Mouse (Mus musculus) liver, adult 2 months (tissue): Measurements from ENCODE around the gene Plch1. TPM values are rescaled to one million over a fixed set of nuclear protein-coding genes. Genes with fewer than 3 reads are reported as not detected.

Experiments used
- DNase-seq: peaks from one replicate; pipeline ENCODE4 v3.0.0-alpha.2; 2011; ENCODE audit warnings: low read depth, low spot score; ENCODE audit errors: extremely low read depth
- H3K27ac ChIP-seq: fragments of 200-500 bp; replicated peaks from 2 replicates; pipeline ENCODE4 v1.5.1; 2012; ENCODE audit warnings: low read depth, mild to moderate bottlenecking, control low read depth, inconsistent platforms, low read length; ENCODE audit not compliant: insufficient read depth
- H3K27me3 ChIP-seq: fragments of 200-500 bp; 2 replicates; pipeline ENCODE4 v1.6.1; 2012; ENCODE audit warnings: mild to moderate bottlenecking, moderate library complexity, low read length, inconsistent platforms; ENCODE audit not compliant: control insufficient read depth, insufficient read depth
- H3K36me3 ChIP-seq: fragments of 200-500 bp; 2 replicates; pipeline ENCODE4 v1.6.1; 2012; ENCODE audit warnings: low read length, inconsistent platforms; ENCODE audit not compliant: control insufficient read depth, insufficient read depth
- H3K4me1 ChIP-seq: fragments of 200-500 bp; 2 replicates; pipeline ENCODE4 v1.6.1; 2011; ENCODE audit warnings: low read length; ENCODE audit not compliant: control insufficient read depth, insufficient read depth
- H3K4me3 ChIP-seq: fragments of 200-500 bp; 2 replicates; pipeline ENCODE4 v1.5.1; 2011; ENCODE audit warnings: low read depth, mild to moderate bottlenecking, control low read depth, low read length, moderate library complexity; ENCODE audit not compliant: insufficient read depth
- H3K79me2 ChIP-seq: fragments of 200-500 bp; 2 replicates; pipeline ENCODE4 v1.6.1; 2012; ENCODE audit warnings: inconsistent platforms, mild to moderate bottlenecking, low read length, moderate library complexity; ENCODE audit not compliant: control insufficient read depth, insufficient read depth
- H3K9ac ChIP-seq: fragments of 200-500 bp; 2 replicates; pipeline ENCODE4 v1.6.1; 2012; ENCODE audit warnings: low read depth, mild to moderate bottlenecking, control low read depth, inconsistent platforms, low read length
- CTCF ChIP-seq: fragments of 200-500 bp; IDR thresholded peaks from 2 replicates; pipeline ENCODE4 v1.5.1; 2011; ENCODE audit warnings: low read depth, low read length, control low read depth
- POLR2A ChIP-seq: fragments of 200-500 bp; IDR thresholded peaks from 2 replicates; pipeline ENCODE4 v1.6.1; 2011; ENCODE audit warnings: low read length, control low read depth; ENCODE audit not compliant: insufficient read depth; ENCODE audit errors: extremely low read depth
- WGBS: fragments of 180-500 bp; shearing (Covaris S2); methylation state at CpG from one replicate; pipeline ENCODE4 v1.1.7; 2018; 5-methylcytosine and 5-hydroxymethylcytosine counted together
- polyA plus RNA-seq: library from polyadenylated mRNA; depleted of rRNA; stranded (reverse); fragments of >200 nt; gene quantifications from 2 replicates; pipeline ENCODE4 v1.2.3, GENCODE M21; 2012
- total RNA-seq: library from RNA; depleted of rRNA; stranded (reverse); fragments of >200 nt; gene quantifications from 2 replicates; pipeline ENCODE4 v1.2.3, GENCODE M21; 2014

Plch1 gene
- total and polyA plus RNA-seq, 2 experiments = under 0.01 TPM; not detected in 1

DNA sequence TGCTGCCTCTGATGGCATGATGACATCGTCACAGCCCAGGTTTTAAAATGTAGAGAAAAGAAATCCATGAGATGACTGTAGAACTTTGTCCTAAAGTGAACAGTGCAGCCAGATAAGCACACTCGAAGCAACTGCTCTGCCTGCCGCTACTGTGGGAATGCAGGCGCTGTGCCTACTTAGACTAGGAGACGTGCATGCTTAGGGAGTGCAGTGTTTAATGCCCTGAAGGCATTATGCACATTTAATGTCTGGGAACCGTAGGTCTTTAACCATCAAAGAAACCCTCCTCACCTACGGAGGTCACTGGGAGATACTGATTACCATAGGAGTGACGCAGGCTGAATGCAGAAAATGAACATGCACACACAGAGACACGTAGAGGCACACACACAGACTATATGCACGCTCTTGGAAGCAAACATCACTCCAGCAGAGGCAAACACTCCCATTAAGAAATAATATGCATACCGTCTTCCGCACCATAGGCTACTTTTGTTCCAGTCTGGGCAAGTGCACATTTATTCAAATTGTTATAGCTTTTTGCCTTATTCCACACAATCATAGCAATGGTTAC lies 48.1 kb downstream of the Plch1 start:
- H3K4me1 ChIP-seq = no peaks in the 10 kb centered on the region
- no peak overlapping the region for H3K27ac ChIP-seq
- no peak overlapping the region for H3K4me3 ChIP-seq
- TF ChIP-seq CTCF (no peak), POLR2A (no peak)
- 81% methylated on average over 12 of the region's 12 CpGs for WGBS
- DNase-seq = no peak
- no peaks in the 10 kb centered on the region for H3K36me3 ChIP-seq
- no peaks in the 10 kb centered on the region for H3K79me2 ChIP-seq
- no peak overlapping the region for H3K9ac ChIP-seq
- no peaks in the 10 kb centered on the region for H3K27me3 ChIP-seq

DNA sequence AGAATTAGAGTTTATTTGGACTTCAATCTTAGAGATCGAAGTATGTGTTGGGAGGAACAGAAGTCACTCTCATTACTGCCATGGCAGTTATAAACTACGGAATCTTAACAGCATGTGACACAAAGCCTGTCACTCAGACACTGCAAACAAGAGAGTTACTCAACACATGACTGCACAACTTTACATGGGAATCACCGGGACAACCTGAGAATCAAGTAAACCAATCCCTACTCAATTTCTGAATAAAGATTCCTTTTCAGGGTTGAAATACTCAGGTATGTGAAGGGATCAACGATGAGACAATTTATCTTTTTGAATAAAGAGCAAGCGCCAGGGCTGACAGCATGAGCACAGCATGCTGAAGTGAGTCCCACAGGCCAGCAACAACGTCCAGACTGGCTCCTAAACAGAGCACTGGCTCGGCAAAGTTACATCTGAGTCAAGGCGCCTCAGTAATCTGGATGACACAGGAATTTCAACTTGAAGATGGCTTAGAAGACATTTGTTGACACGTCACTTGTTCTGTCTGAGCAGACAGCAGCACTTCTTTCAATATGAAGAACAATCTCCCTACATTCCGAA lies 49.4 kb downstream of the Plch1 start:
- H3K27ac ChIP-seq = no peak overlapping the region
- no peak overlapping the region for H3K4me3 ChIP-seq
- H3K36me3 ChIP-seq = no peaks in the 10 kb centered on the region
- TF ChIP-seq POLR2A = no peak
- TF ChIP-seq CTCF = no peak
- no peaks in the 10 kb centered on the region for H3K4me1 ChIP-seq
- no peaks in the 10 kb centered on the region for H3K27me3 ChIP-seq
- no peak overlapping the region for H3K9ac ChIP-seq
- 59% methylated on average over 10 of the region's 10 CpGs for WGBS
- DNase-seq = no peak
- H3K79me2 ChIP-seq = no peaks in the 10 kb centered on the region

DNA sequence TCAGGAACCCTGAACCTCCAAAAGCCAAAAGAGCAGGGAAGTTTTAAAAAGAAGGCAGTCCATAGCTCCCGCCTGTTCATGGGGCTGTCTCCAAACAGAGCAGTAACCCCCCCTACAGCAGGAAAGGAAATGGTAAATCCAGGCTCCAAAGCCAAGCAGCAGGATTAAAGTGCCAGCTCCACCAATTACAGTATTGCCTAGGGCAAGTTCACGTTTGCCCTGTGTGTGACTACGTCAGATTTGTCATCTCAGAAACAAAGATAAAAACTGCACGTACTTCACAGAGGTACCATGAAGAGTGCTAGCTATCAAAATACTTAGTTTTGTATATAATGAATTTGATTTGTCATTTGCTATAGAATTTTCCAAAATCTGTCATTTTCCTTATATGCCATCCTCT lies 55.1 kb downstream of the Plch1 start:
- Histone ChIP-seq H3K4me3 (no peak overlapping the region), H3K79me2 (no peaks in the 10 kb centered on the region), H3K27me3 (no peaks in the 10 kb centered on the region), H3K27ac (no peak overlapping the region), H3K4me1 (no peaks in the 10 kb centered on the region), H3K9ac (no peak overlapping the region), H3K36me3 (no peaks in the 10 kb centered on the region)
- no peak for DNase-seq
- WGBS = 65% methylated on average over 4 of the region's 4 CpGs
- no peak for TF ChIP-seq CTCF

DNA sequence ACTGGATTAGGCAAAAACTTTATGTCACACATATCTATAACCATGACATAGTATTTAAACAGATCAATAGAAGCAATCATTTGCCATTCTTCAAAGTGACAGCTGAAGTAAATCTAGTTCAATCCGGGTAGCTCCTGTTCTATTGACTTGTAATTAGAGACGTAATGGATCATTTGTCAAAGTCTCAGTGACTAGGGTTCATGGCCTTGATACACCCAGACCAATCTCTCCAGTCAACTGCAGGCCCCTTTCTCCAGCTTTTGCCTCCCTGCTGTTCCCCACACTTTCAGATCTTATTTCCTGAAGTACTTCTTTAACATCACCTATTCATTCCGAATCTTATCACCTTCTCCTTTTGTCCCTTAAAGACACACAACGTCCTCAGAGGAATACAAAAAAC lies 56.8 kb downstream of the Plch1 start:
- 55% methylated on average over 4 of the region's 4 CpGs for WGBS
- no peaks in the 10 kb centered on the region for H3K36me3 ChIP-seq
- no peaks in the 10 kb centered on the region for H3K4me1 ChIP-seq
- H3K27me3 ChIP-seq = no peaks in the 10 kb centered on the region
- no peak overlapping the region for H3K27ac ChIP-seq
- TF ChIP-seq CTCF (no peak), POLR2A (no peak)
- no peaks in the 10 kb centered on the region for H3K79me2 ChIP-seq
- no peak for DNase-seq
- H3K4me3 ChIP-seq = no peak overlapping the region
- H3K9ac ChIP-seq = no peak overlapping the region

DNA sequence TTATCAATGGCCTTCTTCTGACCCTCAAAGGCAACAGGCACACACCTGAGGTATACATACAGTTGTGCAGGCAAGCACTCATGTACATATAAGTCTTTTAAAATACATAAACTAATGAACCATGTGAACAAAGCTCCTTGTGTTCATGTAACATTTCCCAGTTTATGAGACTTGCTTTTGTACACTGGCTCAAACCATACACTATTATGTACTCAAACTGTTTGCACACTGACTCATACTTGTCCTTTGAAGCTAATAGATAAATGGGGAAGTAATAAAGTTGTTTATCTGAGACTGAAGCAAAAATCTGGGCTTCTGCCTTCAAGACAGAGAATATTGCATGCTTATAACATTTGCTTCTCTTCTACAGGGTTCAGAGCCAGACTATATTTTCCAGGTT lies 61.5 kb downstream of the Plch1 start:
- H3K4me1 ChIP-seq = no peaks in the 10 kb centered on the region
- TF ChIP-seq CTCF = no peak
- TF ChIP-seq POLR2A = no peak
- H3K36me3 ChIP-seq = no peaks in the 10 kb centered on the region
- H3K27me3 ChIP-seq = no peaks in the 10 kb centered on the region
- no peaks in the 10 kb centered on the region for H3K79me2 ChIP-seq
- H3K4me3 ChIP-seq = no peak overlapping the region
- H3K27ac ChIP-seq = no peak overlapping the region
- no peak for DNase-seq
- no peak overlapping the region for H3K9ac ChIP-seq

DNA sequence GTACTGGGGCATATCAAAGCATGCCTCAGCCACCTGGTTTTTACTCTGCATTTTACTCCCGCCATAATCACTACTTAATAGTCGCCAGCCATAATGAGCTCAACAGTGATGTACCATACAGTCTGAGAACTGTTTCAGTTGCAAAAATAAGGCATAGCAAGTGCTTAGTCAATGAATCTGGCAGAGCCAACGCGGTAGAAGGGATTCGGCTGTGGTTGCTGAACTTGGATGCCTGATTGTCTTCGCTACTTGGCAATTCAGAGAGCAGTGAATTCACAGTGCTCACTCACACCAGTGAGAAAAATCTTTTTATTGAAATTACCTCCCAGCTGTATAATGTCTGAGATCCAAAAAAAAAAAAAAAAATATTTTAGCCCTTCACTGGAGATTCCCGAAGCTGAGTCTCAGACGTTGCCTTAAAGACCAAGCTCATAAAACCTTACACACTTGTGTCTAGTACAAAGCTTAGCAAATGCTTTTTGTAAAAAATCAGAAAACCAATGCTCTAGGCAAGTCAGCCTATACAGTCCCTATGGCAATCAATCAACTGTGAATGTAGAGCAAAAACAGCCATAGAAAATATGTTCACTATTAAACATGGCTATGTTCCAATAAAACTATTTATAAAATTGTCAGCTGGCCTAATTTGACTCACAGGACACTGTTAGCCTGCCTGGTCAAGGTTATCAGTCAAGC lies 62.2 kb downstream of the Plch1 start:
- Histone ChIP-seq H3K27me3 (no peaks in the 10 kb centered on the region), H3K4me1 (no peaks in the 10 kb centered on the region), H3K27ac (no peak overlapping the region), H3K9ac (no peak overlapping the region), H3K36me3 (no peaks in the 10 kb centered on the region), H3K79me2 (no peaks in the 10 kb centered on the region), H3K4me3 (no peak overlapping the region)
- 95% methylated on average over 8 of the region's 8 CpGs for WGBS
- DNase-seq = no peak
- no peak for TF ChIP-seq CTCF
- TF ChIP-seq POLR2A = no peak
